Mouse (Mus musculus) adrenal gland, postnatal 10 days (tissue): ENCODE measurements at regions not wholly inside any gene's neighbourhood (a gene's known extent, or its start where the extent isn't known, plus 50 kb on each side); places are given as distances from the start of the nearest gene placed in this dataset.
A peak's percentile ranks its signal among the peaks of the same experiment; 100 is the strongest.
"Not testable (repeated sequence)": the region's sequence is repeated elsewhere in the genome, so short reads cannot be mapped to it uniquely, and the experiment has no call there.

Experiments used
- DNase-seq: peaks from one replicate; pipeline ENCODE4 v3.0.0; 2021; ENCODE audit warnings: mixed read lengths

GRCm38 (mm10) chr1:41887556-41887955, 808.0 kb upstream of the Pou3f3 start:
- no peak for DNase-seq

- no peak for DNase-seq
These were observed 807.4 kb upstream of the Pou3f3 start for GRCm38 (mm10) chr1:41888213-41888612.

- no peak for DNase-seq
These were observed 806.6 kb upstream of the Pou3f3 start for GRCm38 (mm10) chr1:41888966-41889365.

GRCm38 (mm10) chr1:41889940-41890339, 805.6 kb upstream of the Pou3f3 start:
- DNase-seq: no peak

- no peak for DNase-seq
These were observed 804.6 kb upstream of the Pou3f3 start for GRCm38 (mm10) chr1:41890714-41891689.

GRCm38 (mm10) chr1:41891730-41892129, 803.8 kb upstream of the Pou3f3 start:
- no peak for DNase-seq

- no peak for DNase-seq
These were observed 803.2 kb upstream of the Pou3f3 start for GRCm38 (mm10) chr1:41892376-41892775.

GRCm38 (mm10) chr1:41897768-41898330, 797.7 kb upstream of the Pou3f3 start:
- peak; percentile 9 for DNase-seq

- DNase-seq: no peak
These were observed 795.2 kb upstream of the Pou3f3 start for GRCm38 (mm10) chr1:41900370-41900769.

- no peak for DNase-seq
These were observed 789.6 kb upstream of the Pou3f3 start for GRCm38 (mm10) chr1:41905971-41906370.

- no peak for DNase-seq
These were observed 787.4 kb upstream of the Pou3f3 start for GRCm38 (mm10) chr1:41908001-41908807.

- no peak for DNase-seq
These were observed 786.8 kb upstream of the Pou3f3 start for GRCm38 (mm10) chr1:41908808-41909110.

GRCm38 (mm10) chr1:41909799-41910198, 785.8 kb upstream of the Pou3f3 start:
- DNase-seq: no peak

GRCm38 (mm10) chr1:41916730-41917347, 778.7 kb upstream of the Pou3f3 start:
- DNase-seq: no peak

GRCm38 (mm10) chr1:41917807-41918206, 777.8 kb upstream of the Pou3f3 start:
- not testable (repeated sequence) for DNase-seq

- no peak for DNase-seq
These were observed 776.9 kb upstream of the Pou3f3 start for GRCm38 (mm10) chr1:41918394-41919262.

GRCm38 (mm10) chr1:41933777-41934176, 761.8 kb upstream of the Pou3f3 start:
- no peak for DNase-seq

- DNase-seq: no peak
These were observed 759.6 kb upstream of the Pou3f3 start for GRCm38 (mm10) chr1:41935912-41936478.

GRCm38 (mm10) chr1:41960982-41961381, 734.6 kb upstream of the Pou3f3 start:
- no peak for DNase-seq

- no peak for DNase-seq
These were observed 714.0 kb upstream of the Pou3f3 start for GRCm38 (mm10) chr1:41981545-41981944.

GRCm38 (mm10) chr1:42006235-42006634, 689.3 kb upstream of the Pou3f3 start:
- DNase-seq: no peak
